Comparison of ENCODE assay signal across 8 mouse cellular contexts in the genomic region with DNA sequence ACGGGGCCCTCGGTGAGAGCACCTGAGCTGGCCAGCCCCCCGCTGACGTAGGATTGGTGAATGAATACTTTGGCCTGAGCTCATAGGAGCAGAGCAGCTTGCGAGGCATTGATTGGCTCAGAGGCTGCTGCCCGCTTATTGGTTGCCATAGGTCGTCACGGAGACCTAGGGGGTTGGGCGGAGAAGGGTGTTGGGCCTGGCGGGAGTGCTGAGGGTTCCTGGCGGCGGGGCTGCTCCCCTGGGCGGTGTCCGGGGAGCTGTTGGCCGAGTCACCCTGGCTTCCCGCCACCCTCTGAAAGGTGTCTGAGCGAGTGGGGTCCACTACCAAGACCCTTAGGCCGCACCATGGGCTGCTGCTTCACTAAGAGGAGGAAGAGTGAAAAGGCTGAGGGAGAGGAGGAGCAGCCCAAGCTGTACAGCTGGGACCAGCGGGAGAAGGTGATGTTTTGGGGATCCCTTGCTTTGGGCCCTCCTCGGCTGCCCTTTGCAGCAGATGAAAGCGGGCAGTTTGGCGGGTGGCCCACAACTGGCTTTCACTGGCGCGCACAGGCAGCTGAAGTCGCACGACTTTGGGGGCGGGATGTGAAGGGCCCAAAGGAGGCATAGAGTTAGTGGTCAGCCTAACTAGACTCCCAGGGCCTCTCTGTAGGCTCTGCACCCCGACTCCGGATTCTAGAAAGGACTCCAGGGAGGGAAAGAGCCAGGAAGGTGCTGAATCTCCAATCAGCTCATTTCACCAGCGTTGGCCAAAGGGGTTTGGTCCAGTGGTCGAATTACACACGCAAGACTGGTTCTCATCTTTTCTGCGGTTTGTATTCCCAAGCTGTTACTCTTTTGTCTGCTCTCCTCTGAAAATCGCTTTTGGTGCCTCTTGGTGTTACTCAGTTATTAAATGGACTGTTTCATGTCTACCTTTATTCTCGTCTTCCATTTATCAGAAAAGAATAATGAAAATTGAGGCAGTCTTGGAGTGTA. TPM values are rescaled to one million over a fixed set of nuclear protein-coding genes. Genes with fewer than 3 reads are reported as not detected.
DNase-seq lines count a peak whose midpoint lies in the region; ATAC-seq and TF ChIP-seq lines count a peak whose summit lies in the region.

Gene Rp2 (plus strand): TSS at position 91 of the 975 bp plus-strand sequence.

- H3K4me1 ChIP-seq in hindbrain, postnatal 0 days (ENCODE audit: insufficient read depth, low read length), result no peaks in the 10 kb centered on the region
- no peaks in the 10 kb centered on the region; the same call in 1 of the 2 replicates for H3K4me1 ChIP-seq in megakaryocyte, embryonic 14.5 days

- no peaks in the 10 kb centered on the region for H3K9me3 ChIP-seq in hindbrain, postnatal 0 days (ENCODE audit: low read length)
- H3K9me3 ChIP-seq in megakaryocyte, embryonic 14.5 days, result no peaks in the 10 kb centered on the region

- H3K27ac ChIP-seq in gastrocnemius, adult 2 months, result peak within 1 kb of the TSS; percentile 86
- peak within 1 kb of the TSS; percentile 60; the same call in 1 of the 2 replicates for H3K27ac ChIP-seq in hindbrain, postnatal 0 days

- H3K4me3 ChIP-seq in gastrocnemius, adult 2 months, result peak within 1 kb of the TSS; percentile 72
- peak within 1 kb of the TSS; percentile 60 for H3K4me3 ChIP-seq in hindbrain, postnatal 0 days (ENCODE audit: low read length)
- peak within 1 kb of the TSS; percentile 94 for H3K4me3 ChIP-seq in megakaryocyte, embryonic 14.5 days (replicated peaks)

- H3K27me3 ChIP-seq in hindbrain, postnatal 0 days (ENCODE audit: insufficient read depth, low read length), result no peaks in the 10 kb centered on the region
- H3K27me3 ChIP-seq in megakaryocyte, embryonic 14.5 days (replicated peaks), result peaks cover 3% of the 10 kb centered on the region

- no peaks in the 10 kb centered on the region for H3K36me3 ChIP-seq in hindbrain, postnatal 0 days (ENCODE audit: insufficient read depth, low read length)
- no peaks in the 10 kb centered on the region for H3K36me3 ChIP-seq in megakaryocyte, embryonic 14.5 days (replicated peaks; ENCODE audit: low read length)

- peak; percentile 93 for DNase-seq in ZHBTc4 (ENCODE audit: low read depth, low spot score)
- peak; percentile 86 for DNase-seq in gastrocnemius, adult 2 months
- peak; percentile 88 for DNase-seq in hindbrain, postnatal 0 days (ENCODE audit: low spot score)
- DNase-seq in left cerebral cortex, adult 8-10 months (ENCODE audit: low spot score in 2 of 2), result peak; percentile 36 to 84
- peak; percentile 88 to 92 for DNase-seq in right cerebral cortex, postnatal 10 days (ENCODE audit: low spot score in 2 of 2)
- DNase-seq in urinary bladder, postnatal 25 days (ENCODE audit: low spot score), result peak; percentile 48

- TF ChIP-seq CTCF in gastrocnemius, adult 2 months (IDR thresholded peaks at IDR 0.05), result no peak
- TF ChIP-seq CTCF in hindbrain, postnatal 0 days (IDR thresholded peaks at IDR 0.05; ENCODE audit: low read depth), result no peak

- peak; percentile 99 for ATAC-seq in common myeloid progenitor, adult 5-6 weeks (replicated peaks; ENCODE audit: low read depth, poor library complexity, severe bottlenecking)
- peak; percentile 100 for ATAC-seq in hindbrain, postnatal 0 days

- intact Hi-C loops in gastrocnemius, adult 2 months (cut with DNase I), result loop anchor here (10.0 kb wide), 2 partner anchors 60 to 220 kb away; partner anchors contain the start of gene Jade3

- 24% methylated on average over 31 of the region's 35 CpGs for WGBS in hindbrain, postnatal 0 days

- peak within 1 kb of the TSS; percentile 60 for H3K4me2 ChIP-seq in hindbrain, postnatal 0 days (ENCODE audit: low read depth, low read length)

- peak within 1 kb of the TSS; percentile 70 for H3K9ac ChIP-seq in hindbrain, postnatal 0 days (replicated peaks; ENCODE audit: low read length)

RNA-seq across cellular contexts. Expression of gene Rp2, which starts in this region (rescaled TPM):
- total RNA-seq in common myeloid progenitor, adult 5-6 weeks (2017), result 28.2 and 29.0 TPM in 2 replicates
- total RNA-seq in gastrocnemius, adult 2 months (2021), result 1 to 10 TPM; 4.7 to 6.2 TPM
- 12.5 and 12.8 TPM in 2 replicates for total RNA-seq in hindbrain, postnatal 0 days (2014; rRNA removed)
- 11.2 and 11.3 TPM in 2 replicates for polyA plus RNA-seq in hindbrain, postnatal 0 days (2015; fragmentation: Nextera tagmentation; extraction: Ambion mirVana)
- total RNA-seq in left cerebral cortex, adult 8-10 months (2022), result 10 to 100 TPM; 17.1 to 20.9 (median 18.8) TPM
- 3.1 TPM in 1 of 2 replicates, not detected in the other for polyA plus RNA-seq in megakaryocyte, embryonic 14.5 days (2012; ENCODE audit: insufficient read depth, low replicate concordance)

Comparison
In these comparisons a context has a peak if more than half of its experiments do, and no peak if none do; other contexts are left out.
1. Peak in every context shown above with its lines: DNase-seq, ATAC-seq, H3K4me3 ChIP-seq and H3K27ac ChIP-seq.